Mouse (Mus musculus): ENCODE measurements around the gene Cdc40. TPM values are rescaled to one million over a fixed set of nuclear protein-coding genes. Genes with fewer than 3 reads are reported as not detected.

Cdc40 gene
- total RNA-seq, 1 experiment from 2014 or later: 58.9 TPM

DNA sequence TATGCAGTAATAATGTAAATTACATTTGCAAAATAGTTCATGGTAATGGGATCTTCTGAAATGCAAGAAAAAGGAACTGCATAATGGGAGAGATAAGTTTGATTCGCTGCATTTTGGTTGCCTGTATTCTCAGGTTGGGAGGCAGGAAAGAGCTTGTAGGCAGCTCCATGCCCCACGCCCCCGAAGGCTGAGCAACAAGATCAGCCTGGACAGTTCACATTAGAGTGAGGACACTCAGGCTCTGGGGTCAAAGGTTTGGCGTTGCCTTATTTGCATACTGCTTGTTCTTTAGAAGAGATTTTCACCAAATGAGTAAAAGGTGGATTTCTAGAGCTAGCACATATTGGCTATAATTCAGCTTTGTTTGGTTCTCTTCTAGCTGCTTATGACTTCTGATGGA is 76.9 kb downstream of the Cdc40 start:
- no peak for ATAC-seq (ENCODE audit: extremely low read depth, insufficient number of reproducible peaks, low FRiP score, poor library complexity, severe bottlenecking)

DNA sequence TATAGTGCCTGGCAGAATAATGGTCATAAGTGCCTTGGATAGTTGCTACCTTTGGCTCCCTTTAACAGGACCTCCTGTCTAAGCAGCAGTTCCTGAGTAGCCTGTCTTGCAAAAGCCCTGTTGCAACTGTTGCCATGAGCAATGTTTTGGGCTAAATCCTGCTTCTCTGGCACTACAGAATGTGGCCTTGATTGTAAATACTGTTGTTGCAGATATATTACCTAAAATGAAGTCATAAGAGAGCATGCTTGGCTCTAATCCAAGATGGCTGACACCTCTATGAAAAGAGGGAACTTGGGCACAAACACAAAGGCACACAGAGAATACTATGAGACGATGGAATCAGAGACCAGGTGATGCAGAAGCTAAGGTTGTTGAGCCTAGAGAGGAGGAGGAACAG is 77.9 kb downstream of the Cdc40 start:
- ATAC-seq (ENCODE audit: extremely low read depth, insufficient number of reproducible peaks, low FRiP score, poor library complexity, severe bottlenecking): no peak

DNA sequence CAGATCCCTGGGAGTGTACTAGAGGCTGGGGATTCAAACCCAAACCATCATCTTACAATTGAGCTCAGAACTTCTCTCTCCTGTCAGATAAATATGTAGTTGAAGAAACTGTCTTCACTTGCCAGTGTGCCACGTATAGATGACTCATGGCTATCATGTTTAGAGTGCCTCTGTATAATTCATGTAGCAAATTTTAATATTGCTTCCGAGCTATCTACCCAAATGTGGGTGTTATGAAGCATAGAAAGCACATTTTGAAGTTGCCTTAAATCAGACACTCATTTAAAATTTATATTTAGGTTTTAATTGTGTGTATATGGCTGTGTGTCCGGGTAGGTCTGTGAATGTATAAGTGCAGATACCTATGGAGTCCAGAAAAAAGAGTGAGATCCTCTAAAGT is 91.0 kb downstream of the Cdc40 start:
- no peak for ATAC-seq (ENCODE audit: extremely low read depth, insufficient number of reproducible peaks, low FRiP score, poor library complexity, severe bottlenecking)

- ATAC-seq (ENCODE audit: extremely low read depth, insufficient number of reproducible peaks, low FRiP score, poor library complexity, severe bottlenecking): no peak
These were observed 92.7 kb downstream of the Cdc40 start for GRCm38 (mm10) chr10:40790406-40790805.

Other genes with a start within 250 kb of the Cdc40 start
- not detected in 2 replicates for gene Mettl24, start 200.0 kb downstream of the Cdc40 start, total RNA-seq (2017)
- not detected in 2 replicates for gene Wasf1, start 164 bp upstream of the Cdc40 start, total RNA-seq (2017)
- gene Gpr6, start 189.0 kb upstream of the Cdc40 start, total RNA-seq (2017): not detected in 2 replicates